Mouse (Mus musculus) heart, postnatal 36 days (tissue): ENCODE measurements around the gene Tceanc2. TPM values are rescaled to one million over a fixed set of nuclear protein-coding genes. Genes with fewer than 3 reads are reported as not detected.

Experiments
- DNase-seq, 2 experiments: peaks; one replicate each; pipeline ENCODE4 v3.0.0; 2021 to 2022
- intact Hi-C: fragments of 180-260 bp; cut with DNase I; formaldehyde crosslinking; loops from one replicate; pipeline ENCODE4 v1.15.1; 2025
- total RNA-seq, 2 experiments: library from RNA; stranded (reverse); gene quantifications; 2 replicates each; pipeline ENCODE4 v1.2.3; 2021

Tceanc2 gene
- total RNA-seq, 2 experiments from 2014 or later: 11.5 to 18.3 TPM

DNA sequence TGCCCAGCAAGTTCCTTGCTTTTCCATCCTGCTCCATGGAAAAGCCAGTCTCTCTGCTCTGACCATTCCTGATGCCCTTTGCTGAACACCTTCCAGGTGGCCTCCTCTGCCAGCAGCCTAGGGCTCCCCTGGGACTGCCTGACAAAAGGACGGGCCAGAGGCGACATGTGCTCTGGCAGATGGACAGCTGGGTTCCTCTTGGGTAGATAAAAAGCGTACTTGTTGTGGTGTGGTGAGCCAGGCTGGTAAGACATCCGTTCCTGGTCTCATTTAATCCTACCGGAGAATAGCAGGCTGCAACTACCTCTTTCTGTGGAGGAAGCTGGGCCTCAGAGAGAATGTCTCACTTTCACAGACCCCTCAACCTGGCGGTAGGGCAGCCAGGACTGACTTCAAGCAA lies 82.9 kb downstream of the Tceanc2 start:
- intact Hi-C loops: no loop called here
- DNase-seq: no peak

DNA sequence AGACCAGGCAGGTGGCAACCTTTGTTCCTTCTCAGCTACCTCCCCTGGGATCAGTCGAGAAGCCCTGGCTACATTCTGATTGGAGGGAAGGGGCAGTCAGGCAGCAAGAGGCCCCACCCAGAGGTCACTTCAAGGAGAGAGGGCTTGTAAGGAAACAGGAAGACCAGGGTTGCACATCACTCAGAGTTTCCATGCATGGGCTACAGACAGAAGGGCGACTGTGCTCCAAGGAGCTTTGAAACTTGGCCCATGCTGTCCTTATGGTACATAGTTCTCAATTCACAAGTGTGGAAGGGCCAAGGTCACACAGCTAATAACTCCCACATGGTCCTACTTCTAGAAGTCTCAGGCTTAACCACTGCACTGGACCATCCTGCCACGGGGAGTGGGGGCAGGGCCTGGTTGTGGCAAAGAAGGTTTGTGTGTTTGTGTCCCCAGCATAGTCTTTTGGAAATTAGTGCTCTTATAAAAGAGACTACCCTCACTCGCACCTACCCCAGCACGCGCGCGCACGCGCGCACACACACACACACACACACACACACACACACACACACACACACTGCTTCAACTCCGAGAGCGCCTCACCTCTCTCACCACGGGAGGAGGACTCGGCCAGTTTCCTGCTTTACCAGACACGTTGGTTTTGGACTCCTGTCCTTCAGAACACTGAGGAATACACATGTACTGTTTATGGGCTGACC lies 84.3 kb downstream of the Tceanc2 start:
- intact Hi-C loops: no loop called here
- no peak for DNase-seq

DNA sequence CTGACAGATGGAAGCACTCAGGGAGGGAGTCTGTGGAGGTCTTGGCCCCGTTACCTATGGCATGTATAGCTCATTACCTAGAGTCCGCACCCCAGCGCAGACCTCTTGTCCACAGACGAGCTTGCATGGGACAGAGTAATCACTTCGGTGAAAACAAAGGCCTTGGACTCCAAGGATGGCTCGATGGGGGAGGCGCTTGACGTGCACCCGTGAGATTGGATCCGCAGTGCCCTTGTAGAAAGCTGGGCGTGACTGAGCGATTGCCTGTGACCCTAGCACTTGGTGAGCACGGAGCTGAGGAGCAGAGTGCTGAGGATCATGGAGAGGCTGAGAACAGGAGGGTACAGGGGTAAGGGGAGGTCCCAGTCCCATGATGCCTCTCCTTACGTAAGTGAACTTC lies 87.2 kb downstream of the Tceanc2 start:
- intact Hi-C loops: no loop called here
- DNase-seq: no peak

DNA sequence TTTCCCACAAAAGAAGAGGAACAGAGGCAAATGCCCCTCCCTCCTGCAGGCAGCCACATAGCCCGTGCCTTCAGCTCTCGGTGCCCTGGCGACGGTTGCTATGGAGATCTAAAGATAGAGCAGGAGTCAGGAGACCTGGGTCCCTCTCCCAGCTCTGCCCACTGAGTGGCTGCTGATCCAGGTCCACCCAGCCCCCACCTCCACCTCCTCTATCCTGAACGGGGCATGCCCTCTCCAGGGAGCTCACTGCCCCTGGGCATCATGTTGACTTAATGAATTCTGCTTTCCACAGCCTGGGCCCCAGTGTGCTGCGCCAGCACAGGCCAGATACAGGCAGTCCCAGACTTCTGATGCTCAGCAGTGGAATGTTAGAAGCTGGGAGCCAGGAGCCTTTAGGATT lies 94.1 kb downstream of the Tceanc2 start:
- DNase-seq: no peak
- intact Hi-C loops: no loop called here

DNA sequence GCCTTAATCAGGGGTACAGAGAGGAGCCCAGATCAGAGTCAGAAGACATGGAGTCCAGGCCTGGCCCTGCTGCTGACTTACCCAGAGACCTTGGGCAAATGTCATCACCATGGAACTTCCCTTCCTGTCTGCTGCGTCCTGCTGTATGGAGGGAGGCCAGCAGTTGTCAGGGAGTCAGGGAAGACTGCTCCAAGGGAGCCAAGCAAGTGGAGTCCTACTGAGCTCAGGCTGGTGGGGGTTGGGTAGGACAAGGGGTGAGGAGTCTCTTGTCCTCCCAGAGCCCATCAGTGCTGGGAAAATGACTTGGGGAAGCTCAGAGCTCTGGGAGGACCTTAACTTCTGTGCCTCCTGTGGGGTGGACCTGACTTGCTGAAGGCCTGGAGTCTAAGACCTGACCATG lies 94.6 kb downstream of the Tceanc2 start:
- no peak for DNase-seq
- intact Hi-C loops: no loop called here

Other genes with a start within 250 kb of the Tceanc2 start
- 100 to 1,000 TPM; 102 to 110 TPM for gene Mrpl37, start 112.2 kb downstream of the Tceanc2 start, total RNA-seq
- 10 to 100 TPM; 19.3 to 21.4 TPM for gene Cyb5rl, start 112.1 kb downstream of the Tceanc2 start, total RNA-seq
- gene Cdcp2, start 82.2 kb downstream of the Tceanc2 start, total RNA-seq: not detected
- gene Tmem59, start 717 bp downstream of the Tceanc2 start, total RNA-seq: 100 to 1,000 TPM; 150 to 151 TPM
- gene Ldlrad1, start 30.1 kb upstream of the Tceanc2 start, total RNA-seq: not detected
- 10 to 100 TPM; 12.5 to 13.5 TPM for gene Lrrc42, start 74.4 kb upstream of the Tceanc2 start, total RNA-seq
- 10 to 100 TPM; 13.3 to 13.8 TPM for gene Hspb11, start 74.5 kb upstream of the Tceanc2 start, total RNA-seq
- not detected for gene Dio1, start 128.1 kb upstream of the Tceanc2 start, total RNA-seq
- 10 to 100 TPM; 21.2 to 22.7 TPM for gene Yipf1, start 135.2 kb upstream of the Tceanc2 start, total RNA-seq
- 10 to 100 TPM; 10.4 to 11.9 TPM for gene Ndc1, start 188.7 kb upstream of the Tceanc2 start, total RNA-seq